Mouse (Mus musculus) thymus, postnatal 0 days (tissue): ENCODE data around the gene Frmd6. TPM values are rescaled to one million over a fixed set of nuclear protein-coding genes. Genes with fewer than 3 reads are reported as not detected.

Experiments used
- DNase-seq: peaks from one replicate; pipeline ENCODE4 v3.0.0-alpha.2; 2015; ENCODE audit warnings: low spot score
- polyA plus RNA-seq: library from polyadenylated mRNA; unstranded; fragments of >200 nt; fragmentation: Nextera tagmentation; extraction: Ambion mirVana; gene quantifications from 2 replicates; pipeline ENCODE4 v1.2.1, GENCODE M21; 2015

The Frmd6 gene
- polyA plus RNA-seq, 1 experiment from 2014 or later = 20.1 TPM

DNA sequence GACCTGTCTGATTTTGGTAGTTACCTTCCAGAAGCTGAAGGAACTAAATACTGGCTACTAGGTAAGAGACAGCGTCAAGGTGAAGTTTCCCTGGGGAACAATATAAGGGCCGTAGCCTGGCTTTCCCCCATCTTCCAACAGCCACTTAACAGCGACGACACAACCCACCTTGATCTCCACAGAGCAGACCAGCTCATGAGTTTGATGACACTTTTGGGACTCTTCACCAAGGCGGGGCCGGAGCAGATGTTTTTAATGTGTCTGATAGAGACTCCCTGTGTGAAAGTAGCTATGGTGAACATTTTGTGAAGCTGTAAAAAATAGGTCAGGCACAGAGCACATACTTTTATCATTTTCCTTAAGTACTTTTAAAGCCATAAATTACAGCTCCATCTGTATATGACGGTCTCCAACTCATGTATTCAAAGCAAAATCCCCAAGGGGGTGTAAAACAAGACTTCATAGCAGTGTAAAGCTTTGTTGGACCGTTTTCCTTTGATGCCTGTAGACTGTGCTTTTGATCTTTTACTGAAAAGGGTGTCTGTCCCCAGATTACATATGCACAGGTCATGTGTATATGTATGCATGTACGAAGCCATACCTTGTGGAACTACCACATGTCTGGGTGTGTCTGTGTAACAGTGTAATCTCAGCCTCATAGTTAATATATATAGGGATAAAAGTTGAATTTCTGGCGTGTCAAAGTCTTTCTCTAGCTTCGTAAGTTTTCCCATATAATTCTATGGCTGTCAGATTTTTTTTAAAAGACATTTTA, 24.4 kb downstream of the Frmd6 start:
- DNase-seq = peak; percentile 26

DNA sequence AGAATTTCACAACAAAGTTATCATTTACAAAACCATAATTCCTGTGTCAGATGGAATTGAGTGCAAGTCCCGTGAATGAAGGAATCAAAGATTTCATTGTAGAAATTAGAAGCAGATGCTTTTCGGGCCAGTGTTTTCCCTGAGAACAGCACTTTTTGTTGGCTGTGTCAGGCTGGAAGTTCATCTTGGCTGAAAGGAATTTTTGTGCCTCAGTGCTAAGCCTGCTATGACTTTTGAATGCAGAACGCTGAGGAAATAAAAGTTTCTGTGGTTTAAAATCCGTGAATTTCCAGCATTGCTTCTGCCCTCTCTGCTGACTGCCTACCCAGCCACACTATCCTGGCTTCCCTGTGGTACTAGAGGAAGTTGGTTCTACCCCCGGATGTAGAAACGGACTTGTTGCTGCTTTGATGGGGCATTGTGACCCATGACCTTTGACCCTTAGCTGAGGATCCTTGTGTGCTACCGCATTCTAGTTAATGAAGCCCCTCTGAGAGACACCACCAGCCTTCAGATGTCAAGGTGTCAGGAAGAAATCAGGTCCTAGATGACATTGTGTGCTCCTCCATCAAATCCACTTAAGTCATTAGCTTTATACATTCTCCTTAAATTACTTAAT, 26.1 kb downstream of the Frmd6 start:
- DNase-seq = no peak

DNA sequence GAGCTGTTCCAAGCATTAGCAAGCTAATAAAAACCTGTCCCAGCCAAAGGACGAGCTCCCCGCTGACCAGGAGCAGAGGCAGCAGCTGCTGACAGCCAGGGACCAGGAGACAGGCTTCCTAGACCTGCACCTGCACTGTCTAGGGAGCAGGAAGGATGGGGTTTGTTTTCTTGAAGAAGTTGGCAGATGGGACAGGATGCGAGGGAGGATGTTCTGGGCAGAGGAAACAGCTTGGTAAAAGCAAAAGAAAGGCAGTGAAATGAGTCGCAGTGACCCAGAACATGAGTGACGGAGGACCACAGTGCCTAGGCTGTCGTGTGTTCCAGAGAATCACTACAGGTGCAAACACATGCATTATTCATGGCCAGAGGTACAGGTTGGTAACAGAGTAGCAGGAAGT, 27.7 kb downstream of the Frmd6 start:
- DNase-seq = peak; percentile 66

DNA sequence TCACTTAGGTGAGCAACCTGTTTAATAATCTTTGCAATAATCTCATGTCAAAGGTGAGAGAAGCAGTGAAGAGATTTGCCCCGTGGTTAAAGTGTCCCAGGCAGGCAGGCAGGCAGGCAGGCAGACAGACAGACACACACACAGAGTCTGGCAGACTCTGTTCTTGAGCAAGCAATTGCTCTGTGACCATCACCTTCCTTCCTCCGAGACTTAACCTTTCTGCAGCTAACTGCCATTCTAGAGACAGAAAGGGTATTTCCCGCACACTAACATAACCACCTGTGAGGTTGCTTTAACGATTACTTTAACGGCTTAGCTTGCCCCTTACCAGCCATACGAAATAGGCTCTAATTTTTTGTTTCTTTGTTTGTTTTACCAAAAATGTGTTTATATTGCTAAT, 30.4 kb downstream of the Frmd6 start:
- DNase-seq = no peak

DNA sequence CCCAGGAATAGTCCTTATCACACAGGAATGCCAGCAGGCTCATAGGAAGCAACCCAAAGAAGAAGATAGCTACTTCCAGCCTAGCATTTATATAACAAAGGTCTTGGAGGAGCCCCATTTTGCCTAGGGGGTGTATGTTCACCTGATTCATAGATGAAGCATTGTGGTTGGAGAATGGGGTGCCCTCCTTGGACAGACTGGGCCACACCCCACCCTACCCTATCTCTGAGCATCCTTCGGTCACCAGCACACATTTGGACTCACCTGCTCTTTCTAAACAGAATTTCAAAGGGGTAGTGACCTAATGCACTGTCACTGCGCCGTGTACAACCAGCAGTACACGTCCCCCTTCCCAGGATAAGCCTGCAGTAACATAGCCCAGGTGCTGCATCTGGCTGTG, 31.5 kb downstream of the Frmd6 start:
- DNase-seq = no peak

DNA sequence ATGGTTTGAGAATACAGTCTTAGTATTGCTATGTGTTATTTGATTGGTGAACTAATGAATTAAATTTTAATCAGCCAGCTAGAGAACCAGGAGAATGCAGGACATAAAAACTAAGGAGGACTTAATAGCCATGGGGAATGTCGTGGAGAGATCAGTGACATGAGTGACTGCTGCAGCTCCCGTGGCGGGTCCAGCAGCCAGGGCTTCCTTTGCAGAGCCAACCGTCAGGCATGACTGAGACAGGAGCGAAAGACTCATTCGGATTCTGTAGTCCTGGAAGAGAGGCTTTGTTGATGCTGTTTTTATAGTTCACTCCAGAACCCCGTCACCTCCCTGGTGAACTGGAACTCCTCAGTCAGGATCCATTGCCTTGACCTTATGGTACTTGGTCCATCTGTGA, 38.0 kb downstream of the Frmd6 start:
- DNase-seq = no peak

DNA sequence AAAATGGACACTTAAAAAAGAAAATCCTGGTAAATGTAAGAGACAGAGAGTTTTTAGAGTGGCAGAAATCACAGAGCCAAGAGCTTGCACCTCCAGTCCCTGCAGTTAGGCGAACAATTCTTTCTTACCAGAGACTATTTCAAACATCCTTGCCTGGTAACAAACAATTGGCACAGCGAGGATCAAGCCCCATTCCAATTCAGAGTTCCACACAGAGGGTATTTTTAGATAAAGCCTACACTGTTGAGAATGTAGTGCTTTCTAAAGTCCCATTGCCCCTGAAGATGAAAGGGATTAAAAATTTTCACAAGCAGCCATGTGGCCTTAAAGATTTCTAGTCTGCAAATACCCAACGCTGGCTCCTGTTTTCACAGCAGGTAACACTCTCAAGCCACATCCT, 42.5 kb downstream of the Frmd6 start:
- no peak for DNase-seq

DNA sequence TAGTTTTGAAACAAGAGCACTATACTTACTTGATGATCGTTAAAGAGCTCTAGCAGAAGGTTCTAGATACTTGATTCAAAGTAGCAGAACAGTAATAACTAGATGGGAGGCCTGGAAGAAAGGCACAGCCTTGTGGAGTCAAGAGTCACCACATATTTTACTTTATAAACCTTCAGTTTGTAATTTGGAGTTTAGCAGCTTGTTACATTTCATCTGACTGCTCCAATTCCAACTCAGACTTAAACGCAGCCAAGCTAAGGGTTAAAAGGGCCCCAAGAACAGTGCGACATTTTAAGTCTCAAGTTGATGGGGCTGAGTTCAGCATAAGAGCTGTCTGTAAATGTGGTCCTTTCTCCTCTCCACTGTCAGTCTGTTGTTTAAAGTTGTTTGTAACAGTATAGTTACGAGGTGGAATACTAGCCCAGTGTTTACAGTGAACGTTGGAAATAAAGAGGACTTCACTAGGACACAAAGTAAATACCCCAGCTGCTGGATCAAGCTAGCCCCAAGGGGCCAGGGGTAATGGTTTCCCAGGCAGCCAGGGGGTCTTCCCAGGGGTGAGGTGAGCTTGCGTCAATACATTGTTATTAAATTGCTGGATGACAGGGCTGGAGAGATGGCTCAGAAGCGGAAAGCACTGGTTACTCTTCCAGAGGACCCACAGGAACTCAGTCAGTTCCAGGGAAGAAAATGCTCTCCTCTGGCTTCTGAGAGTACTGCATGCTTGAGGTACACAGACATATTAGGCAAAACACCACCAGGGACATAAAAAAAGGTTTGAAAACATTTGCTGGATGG, 43.1 kb downstream of the Frmd6 start:
- no peak for DNase-seq

DNA sequence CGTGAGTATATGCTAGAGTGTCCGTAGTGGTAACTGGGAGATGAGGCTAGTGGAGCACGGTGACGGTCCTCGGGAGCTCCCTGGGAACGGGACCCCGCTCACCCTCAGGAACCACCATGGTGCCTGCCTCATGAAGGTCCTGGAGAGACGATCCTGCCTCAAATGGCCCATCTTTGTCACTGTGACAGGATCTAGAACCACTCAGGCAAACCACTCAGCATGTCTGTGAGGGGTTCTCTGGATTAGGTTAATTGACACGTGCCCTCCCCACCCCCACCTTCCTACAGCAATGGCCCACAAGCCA, 43.6 kb downstream of the Frmd6 start:
- no peak for DNase-seq

DNA sequence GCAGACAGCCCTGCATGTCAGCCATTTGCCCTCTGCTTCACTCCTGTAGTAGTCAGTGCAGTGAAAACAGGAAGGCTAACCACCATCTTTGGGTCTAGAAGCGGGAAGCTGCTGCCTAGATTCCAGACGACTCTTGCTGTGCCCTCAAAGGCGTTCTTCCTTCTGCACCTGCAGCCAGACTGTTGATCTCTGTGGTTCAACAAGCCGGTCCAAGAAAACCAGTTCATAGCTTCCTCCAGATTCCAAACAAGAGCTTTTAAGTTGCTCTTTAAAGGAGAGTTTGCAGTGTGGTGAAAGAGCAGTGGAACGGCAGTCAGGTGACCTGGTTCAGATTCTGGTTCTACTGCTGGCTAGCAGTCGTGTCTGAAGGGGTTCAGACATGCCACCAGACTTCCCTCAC, 48.2 kb downstream of the Frmd6 start:
- peak; percentile 53 for DNase-seq

DNA sequence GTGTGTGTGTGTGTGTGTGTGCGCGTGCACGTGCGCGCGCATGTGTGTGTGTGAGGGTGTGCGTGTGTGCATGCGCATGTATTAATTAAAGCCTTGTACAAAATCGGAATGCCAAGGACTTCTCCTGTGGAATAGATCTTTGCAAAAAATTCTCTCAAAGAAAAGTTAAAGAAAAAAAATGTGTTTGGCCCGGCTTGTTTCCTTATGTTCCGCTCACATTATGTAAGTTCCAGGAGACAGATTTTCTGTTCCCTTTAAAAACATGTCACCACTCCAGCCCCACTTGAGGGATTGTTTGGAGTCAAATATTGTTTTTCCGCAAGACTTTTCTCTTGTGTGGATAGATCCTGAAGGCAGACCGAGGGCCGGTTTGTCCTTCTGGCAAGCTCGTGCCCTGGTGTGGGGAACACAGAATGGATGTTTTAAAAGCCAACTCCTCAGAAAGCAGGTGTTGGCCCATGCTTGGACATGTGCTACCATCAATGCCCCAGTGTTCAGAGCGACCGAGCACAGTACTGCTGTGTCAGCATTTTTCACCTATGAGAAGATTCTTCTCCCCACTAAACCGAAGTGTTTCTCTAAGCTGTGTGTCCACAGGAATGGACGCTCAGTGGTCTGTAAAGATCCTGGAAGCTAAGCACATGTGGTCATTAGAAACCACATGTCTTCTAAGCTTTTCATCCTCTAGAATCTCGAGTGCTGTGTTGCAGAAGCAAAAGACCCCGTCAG, 51.1 kb downstream of the Frmd6 start:
- no peak for DNase-seq

DNA sequence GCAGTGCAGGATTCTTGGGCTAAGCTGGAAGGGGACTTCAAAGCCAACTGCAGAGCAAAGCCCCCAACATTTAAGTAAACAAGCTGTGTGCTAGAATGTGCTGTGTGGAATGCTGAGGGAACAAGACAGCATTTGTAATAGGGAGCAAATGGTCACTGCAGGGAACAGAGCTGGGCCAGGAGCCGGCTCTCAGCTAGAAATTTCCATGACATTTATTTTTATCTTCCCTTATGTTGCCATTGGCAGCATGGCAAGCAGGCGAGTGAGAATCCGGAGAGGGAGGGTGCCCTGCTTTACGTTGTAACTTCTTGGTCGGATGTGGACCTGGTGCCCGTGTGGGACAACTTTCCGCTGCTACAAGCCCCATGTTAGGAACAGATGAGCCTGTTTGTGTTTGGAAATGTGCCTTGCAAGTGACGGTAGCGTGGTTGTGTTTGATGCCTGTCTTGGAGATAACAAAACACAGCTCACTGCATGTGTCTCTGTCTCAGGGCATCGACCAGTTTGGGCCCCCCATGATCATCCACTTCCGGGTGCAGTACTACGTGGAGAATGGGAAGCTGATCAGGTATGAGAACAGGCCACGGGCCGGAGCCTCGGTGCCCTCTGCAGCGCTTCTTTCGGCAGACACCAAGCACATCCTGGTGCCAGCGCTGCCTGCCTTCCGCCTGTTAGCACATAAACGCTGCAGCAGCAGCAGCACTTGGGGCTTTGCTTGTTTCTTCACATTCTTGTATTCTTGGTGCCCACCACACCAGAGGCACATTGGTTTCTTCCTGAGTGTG, 52.8 kb downstream of the Frmd6 start:
- no peak for DNase-seq

DNA sequence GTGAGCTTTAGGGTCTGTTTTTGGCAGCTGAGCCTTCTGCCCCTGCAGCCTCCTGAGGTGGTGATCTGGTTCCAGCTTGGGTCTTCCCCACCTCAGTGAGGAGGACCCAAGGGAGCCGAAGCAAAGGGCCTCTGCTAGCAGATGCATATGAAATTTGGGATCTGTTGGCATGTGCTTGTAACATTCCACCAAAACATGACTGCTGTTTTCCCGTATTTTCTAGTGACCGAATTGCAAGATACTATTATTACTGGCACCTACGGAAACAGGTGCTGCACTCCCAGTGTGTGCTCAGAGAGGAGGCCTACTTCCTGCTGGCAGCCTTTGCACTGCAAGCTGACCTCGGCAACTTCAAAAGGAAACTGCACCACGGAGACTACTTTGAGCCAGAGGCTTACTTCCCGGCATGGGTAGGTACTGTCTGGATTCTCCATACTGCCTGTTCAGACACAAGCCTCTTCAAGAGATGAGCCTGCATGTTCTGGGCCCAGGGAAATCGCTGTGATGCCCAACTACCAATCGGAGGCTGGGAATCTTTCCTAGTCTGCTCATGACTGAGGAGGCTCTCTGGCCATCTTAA, 55.2 kb downstream of the Frmd6 start:
- peak; percentile 45 for DNase-seq

DNA sequence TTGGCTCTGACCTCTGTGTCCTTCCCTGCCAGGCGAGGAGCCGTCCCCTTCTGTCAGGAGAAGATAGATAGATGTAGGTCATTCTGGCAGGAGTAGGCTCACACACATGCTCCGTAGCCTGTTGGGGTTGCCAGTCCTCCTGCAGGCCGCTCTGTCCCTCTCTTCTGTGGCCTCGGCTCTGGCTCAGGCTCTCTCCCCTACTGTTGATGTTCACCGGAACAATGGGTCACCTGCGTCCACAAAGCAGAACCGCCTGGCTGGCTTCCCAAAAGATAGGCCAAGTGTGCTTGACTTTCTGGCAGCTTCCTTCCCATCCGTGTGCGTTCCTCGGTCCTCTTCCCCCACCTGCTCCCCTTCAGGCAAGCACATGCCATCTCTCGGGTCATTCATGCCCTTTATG, 56.0 kb downstream of the Frmd6 start:
- DNase-seq = no peak

DNA sequence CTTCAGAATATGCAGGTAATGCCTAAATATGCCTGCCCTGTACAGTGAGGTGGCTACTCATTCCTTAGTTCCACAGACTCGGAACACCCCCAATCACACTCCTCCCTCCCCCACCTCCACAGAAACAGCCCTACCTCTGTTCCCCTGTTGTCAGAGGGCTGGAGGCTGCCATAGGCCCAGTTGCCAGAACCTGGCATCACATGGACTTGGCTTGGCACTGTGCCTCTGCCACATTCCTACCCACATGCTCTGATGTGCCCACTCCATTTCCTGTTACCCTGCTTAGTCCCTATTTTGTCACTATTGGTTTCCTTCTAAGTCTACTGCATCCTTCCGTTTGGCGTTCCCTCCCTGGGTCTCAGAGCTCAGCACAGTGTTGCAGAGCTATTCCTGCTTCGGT, 56.5 kb downstream of the Frmd6 start:
- no peak for DNase-seq

DNA sequence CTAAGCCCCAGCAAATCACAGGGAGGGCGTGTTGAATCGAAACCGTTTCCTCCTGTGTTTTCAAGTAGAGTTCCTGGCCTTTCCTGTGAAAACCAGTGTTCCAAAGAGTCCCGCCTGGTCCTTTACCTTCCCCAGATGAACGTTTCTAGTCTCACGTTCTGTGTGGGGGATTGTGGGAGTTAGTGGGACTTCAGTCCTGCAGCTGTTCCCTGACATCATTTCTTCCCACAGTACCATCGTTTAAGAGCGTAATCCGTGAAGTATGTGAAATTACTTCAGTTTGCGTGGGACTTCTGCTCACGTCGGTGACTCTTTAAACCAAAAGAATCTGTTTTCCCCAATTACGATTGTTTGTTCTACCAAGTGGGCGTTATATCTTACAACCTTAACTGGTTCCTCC, 57.8 kb downstream of the Frmd6 start:
- DNase-seq = no peak

DNA sequence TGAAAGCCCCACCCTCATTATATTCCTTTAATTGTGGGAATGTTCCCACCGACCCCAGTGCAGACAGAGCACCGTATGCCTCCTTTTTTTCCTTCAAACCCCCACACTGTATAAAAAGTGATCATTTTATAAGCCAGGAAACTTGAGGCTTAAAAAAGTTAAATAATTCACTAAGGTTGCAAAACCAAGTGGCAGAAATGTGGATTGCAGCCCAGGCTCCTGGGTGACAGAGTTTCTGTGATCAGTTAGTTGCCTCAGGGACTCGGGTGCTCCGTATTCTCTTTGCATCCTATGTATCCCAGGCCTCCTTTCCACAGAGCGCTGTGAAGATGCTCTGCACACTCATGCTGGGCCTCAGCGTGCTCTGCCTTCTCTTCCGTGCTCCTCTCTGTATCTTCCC, 58.8 kb downstream of the Frmd6 start:
- no peak for DNase-seq

DNA sequence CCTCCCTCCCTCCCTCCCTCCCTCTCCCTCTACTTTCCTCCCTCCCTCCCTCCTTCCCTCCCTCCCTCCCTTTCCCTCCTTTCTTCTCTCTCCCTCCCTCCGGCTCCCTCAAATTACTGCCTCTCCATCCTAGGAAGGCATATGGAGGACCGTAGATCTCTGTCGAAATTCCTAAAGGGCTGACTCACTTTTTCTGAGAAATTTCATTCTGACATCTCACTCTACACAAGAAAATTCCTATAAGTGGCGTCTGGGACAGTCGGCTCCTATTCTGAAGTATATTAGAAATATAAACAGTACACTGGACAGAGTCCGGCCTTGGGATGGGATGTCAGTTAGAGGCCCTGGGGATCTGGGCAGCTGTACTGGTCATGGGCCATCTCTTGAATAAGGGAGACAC, 59.7 kb downstream of the Frmd6 start:
- no peak for DNase-seq

DNA sequence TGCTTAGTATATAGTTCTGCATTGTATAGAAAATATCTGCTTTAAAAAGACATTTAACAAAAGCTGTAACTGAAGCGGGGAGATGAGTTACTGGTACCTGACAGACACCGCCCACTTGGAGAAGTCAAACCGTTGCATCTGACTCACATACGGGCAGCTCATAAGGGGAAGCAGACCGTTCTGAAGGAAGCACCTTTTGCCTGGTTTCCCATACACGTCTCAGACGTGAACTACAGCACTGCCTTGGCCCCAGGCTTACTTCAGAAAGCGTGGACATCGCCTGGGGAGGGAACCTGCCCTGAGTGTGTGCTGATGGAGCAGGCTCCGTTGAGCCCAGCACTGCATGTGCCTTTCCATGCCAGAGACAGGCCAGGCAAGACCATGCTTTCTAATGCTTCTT, 60.3 kb downstream of the Frmd6 start:
- no peak for DNase-seq

DNA sequence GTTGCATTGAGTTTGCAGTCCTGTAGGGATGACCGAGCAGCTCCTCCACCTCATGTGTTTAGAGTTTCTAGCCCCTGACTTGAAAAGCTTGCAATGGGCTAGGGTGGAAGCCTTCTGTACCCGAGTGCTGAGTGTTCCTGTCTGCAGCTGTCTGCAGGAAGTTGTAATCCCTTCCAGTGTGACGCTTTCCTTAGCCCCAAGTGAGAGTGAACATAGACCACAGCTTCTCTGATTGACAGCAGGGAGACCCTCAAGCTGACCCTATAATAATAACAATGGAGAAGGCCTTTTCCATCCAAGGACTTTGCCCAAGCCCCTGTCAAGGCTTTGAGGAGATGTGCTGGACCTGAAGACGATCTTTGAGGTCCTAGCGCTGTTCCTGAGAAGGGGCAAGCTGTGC, 65.1 kb downstream of the Frmd6 start:
- no peak for DNase-seq
